Mouse (Mus musculus): ENCODE measurements around the gene Tjp1. TPM values are rescaled to one million over a fixed set of nuclear protein-coding genes. Genes with fewer than 3 reads are reported as not detected.

The Tjp1 gene
- polyA plus RNA-seq, 1 experiment: 2.3 TPM

DNA sequence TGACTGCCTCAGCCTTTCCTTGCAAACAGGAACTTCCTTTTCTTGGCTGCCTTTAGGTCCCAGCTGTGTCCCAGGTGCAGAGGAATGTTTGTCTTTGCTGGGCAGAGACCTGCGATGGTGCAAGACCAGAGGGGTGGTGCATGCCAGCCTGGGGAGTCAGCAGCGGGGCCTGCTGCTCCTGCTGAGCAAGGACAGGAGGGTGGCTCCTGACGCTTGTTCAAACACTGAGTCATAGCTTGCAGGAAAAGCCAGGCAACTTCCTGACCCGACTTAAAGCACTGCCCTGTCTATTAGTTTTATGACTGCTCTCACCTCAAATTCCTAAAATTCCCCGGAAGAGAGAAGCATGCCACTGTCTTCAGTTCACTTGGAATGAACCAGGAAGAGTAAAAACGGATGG, 57.9 kb downstream of the Tjp1 start:
- H3K4me3 ChIP-seq (ENCODE audit: extremely low read depth, insufficient read depth, insufficient read length): no peak overlapping the region
- no peak overlapping the region for H3K27ac ChIP-seq (ENCODE audit: insufficient read depth, low read length)
- no peak for DNase-seq (ENCODE audit: low read depth in 1 of 2, low spot score in 2 of 2)
- no peaks in the 10 kb centered on the region for H3K27me3 ChIP-seq (ENCODE audit: control insufficient read depth, insufficient read depth, low read length)
- H3K4me1 ChIP-seq (ENCODE audit: control insufficient read depth, insufficient read depth, insufficient read length): no peaks in the 10 kb centered on the region
- H3K36me3 ChIP-seq (ENCODE audit: control insufficient read depth, insufficient read depth, low read length): no peaks in the 10 kb centered on the region
- 13% methylated on average over 6 of the region's 6 CpGs for whole genome bisulfite sequencing
- no peak for TF ChIP-seq POLR2A (IDR thresholded peaks at IDR 0.05; ENCODE audit: low read depth, low read length)
- no peak for TF ChIP-seq CTCF (IDR thresholded peaks at IDR 0.05; ENCODE audit: extremely low read depth, insufficient read depth, insufficient read length, insufficient replicate concordance)

DNA sequence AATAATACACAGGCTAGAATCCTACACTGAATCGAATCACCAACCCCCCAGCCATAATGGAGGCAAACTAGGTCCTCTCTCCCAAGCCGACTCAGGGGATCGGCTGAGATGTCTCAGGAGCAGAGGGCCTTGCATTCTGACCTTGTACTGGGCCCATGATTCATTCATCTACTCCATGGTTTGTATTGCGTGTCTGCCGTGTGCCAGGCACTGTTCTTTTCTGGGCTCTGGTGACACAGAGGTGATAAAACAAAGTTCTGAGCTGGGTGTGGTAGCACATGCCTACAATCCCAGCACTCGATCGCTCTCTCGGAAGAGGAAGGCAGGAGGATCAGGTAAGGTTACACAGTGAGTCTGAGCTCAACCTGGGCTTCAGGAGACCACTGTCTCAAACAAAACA, 59.4 kb downstream of the Tjp1 start:
- no peak for DNase-seq (ENCODE audit: low read depth in 1 of 2, low spot score in 2 of 2)
- no peak overlapping the region for H3K4me3 ChIP-seq (ENCODE audit: extremely low read depth, insufficient read depth, insufficient read length)
- no peaks in the 10 kb centered on the region for H3K27me3 ChIP-seq (ENCODE audit: control insufficient read depth, insufficient read depth, low read length)
- no peaks in the 10 kb centered on the region for H3K36me3 ChIP-seq (ENCODE audit: control insufficient read depth, insufficient read depth, low read length)
- no peaks in the 10 kb centered on the region for H3K4me1 ChIP-seq (ENCODE audit: control insufficient read depth, insufficient read depth, insufficient read length)
- TF ChIP-seq POLR2A (IDR thresholded peaks at IDR 0.05; ENCODE audit: low read depth, low read length): no peak
- TF ChIP-seq CTCF (IDR thresholded peaks at IDR 0.05; ENCODE audit: extremely low read depth, insufficient read depth, insufficient read length, insufficient replicate concordance): no peak
- H3K27ac ChIP-seq (ENCODE audit: insufficient read depth, low read length): no peak overlapping the region
- WGBS: 85% methylated on average over 8 of the region's 8 CpGs

DNA sequence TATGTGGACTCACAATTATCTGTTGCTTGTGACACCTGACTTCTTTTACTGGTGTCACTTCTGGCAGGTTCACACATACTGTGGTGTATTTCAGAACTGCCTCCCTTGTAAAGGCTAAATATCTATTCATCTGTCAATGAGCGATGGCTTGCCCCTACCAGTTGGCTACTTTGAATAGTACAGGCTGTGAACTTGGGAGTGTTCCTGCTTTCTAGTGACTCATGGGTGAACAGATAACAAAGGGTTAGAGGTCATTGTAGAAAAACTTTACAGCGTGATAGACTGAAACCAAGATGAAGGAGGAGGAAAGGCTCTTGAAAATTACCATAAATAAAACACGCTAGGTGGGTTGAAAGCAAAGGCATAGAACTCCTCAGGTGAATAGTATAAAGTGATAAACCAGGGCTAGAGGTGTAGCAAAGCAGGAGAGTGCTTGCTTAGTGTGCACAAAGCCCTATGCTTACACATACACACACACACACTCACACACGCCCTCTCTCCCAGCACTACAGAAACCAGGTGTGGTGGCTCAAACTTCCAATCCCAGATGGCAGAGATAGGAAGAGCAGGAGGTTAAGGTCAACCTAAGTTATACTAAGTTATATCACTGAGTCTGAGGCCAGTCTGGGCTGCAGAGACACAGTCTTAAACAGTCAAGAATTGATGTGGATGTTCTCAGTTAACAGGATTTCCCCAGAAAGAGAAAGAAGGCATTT, 60.1 kb downstream of the Tjp1 start:
- H3K4me3 ChIP-seq (ENCODE audit: extremely low read depth, insufficient read depth, insufficient read length): no peak overlapping the region
- 84% methylated on average over 4 of the region's 4 CpGs for WGBS
- TF ChIP-seq POLR2A (IDR thresholded peaks at IDR 0.05; ENCODE audit: low read depth, low read length) (no peak), CTCF (IDR thresholded peaks at IDR 0.05; ENCODE audit: extremely low read depth, insufficient read depth, insufficient read length, insufficient replicate concordance) (no peak)
- no peaks in the 10 kb centered on the region for H3K27me3 ChIP-seq (ENCODE audit: control insufficient read depth, insufficient read depth, low read length)
- no peaks in the 10 kb centered on the region for H3K4me1 ChIP-seq (ENCODE audit: control insufficient read depth, insufficient read depth, insufficient read length)
- no peak for DNase-seq (ENCODE audit: low read depth in 1 of 2, low spot score in 2 of 2)
- H3K36me3 ChIP-seq (ENCODE audit: control insufficient read depth, insufficient read depth, low read length): no peaks in the 10 kb centered on the region
- H3K27ac ChIP-seq (ENCODE audit: insufficient read depth, low read length): no peak overlapping the region

GRCm38 (mm10) chr7:65466137-65466536, 61.4 kb downstream of the Tjp1 start:
- TF ChIP-seq CTCF (IDR thresholded peaks at IDR 0.05; ENCODE audit: extremely low read depth, insufficient read depth, insufficient read length, insufficient replicate concordance): no peak
- TF ChIP-seq POLR2A (IDR thresholded peaks at IDR 0.05; ENCODE audit: low read depth, low read length): no peak
- no peak overlapping the region for H3K4me3 ChIP-seq (ENCODE audit: extremely low read depth, insufficient read depth, insufficient read length)
- WGBS: 44% methylated on average over 11 of the region's 11 CpGs

DNA sequence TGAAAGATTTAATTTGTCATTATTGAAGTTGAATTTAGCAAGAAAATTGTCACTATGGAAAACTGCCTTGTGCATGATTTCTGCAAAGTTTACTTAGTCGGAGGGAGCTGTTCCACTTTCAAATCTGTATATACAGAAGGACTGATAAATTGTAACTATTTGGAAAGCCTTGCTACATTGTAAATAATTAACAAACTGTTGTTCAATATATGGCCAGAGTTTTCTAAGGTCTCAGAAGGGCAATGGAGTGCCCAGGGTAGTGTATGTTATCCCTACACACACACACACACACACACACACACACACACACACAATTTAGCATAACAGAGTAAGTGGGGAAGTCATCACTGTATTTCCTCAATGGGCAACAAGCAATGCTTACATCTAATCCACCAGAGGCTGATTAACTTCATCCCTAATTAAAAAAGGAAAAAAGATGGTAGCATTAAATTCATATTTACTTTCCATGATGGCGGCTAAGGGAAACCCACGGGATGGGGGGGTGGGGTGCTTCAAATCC, 63.0 kb downstream of the Tjp1 start:
- no peak for DNase-seq (ENCODE audit: low read depth in 1 of 2, low spot score in 2 of 2)
- H3K36me3 ChIP-seq (ENCODE audit: control insufficient read depth, insufficient read depth, low read length): no peaks in the 10 kb centered on the region
- TF ChIP-seq POLR2A (IDR thresholded peaks at IDR 0.05; ENCODE audit: low read depth, low read length) (no peak), CTCF (IDR thresholded peaks at IDR 0.05; ENCODE audit: extremely low read depth, insufficient read depth, insufficient read length, insufficient replicate concordance) (no peak)
- H3K4me1 ChIP-seq (ENCODE audit: control insufficient read depth, insufficient read depth, insufficient read length): no peaks in the 10 kb centered on the region
- no peaks in the 10 kb centered on the region for H3K27me3 ChIP-seq (ENCODE audit: control insufficient read depth, insufficient read depth, low read length)
- no peak overlapping the region for H3K27ac ChIP-seq (ENCODE audit: insufficient read depth, low read length)
- 87% methylated on average over 3 of the region's 3 CpGs for WGBS
- H3K4me3 ChIP-seq (ENCODE audit: extremely low read depth, insufficient read depth, insufficient read length): no peak overlapping the region

More at GRCm38 (mm10) chr7:65466137-65466536, 61.4 kb downstream of the Tjp1 start:
- H3K36me3 ChIP-seq (ENCODE audit: control insufficient read depth, insufficient read depth, low read length): no peaks in the 10 kb centered on the region
- H3K4me1 ChIP-seq (ENCODE audit: control insufficient read depth, insufficient read depth, insufficient read length): no peaks in the 10 kb centered on the region
- DNase-seq (ENCODE audit: low read depth in 1 of 2, low spot score in 2 of 2): no peak
- H3K27me3 ChIP-seq (ENCODE audit: control insufficient read depth, insufficient read depth, low read length): no peaks in the 10 kb centered on the region
- H3K27ac ChIP-seq (ENCODE audit: insufficient read depth, low read length): no peak overlapping the region

DNA sequence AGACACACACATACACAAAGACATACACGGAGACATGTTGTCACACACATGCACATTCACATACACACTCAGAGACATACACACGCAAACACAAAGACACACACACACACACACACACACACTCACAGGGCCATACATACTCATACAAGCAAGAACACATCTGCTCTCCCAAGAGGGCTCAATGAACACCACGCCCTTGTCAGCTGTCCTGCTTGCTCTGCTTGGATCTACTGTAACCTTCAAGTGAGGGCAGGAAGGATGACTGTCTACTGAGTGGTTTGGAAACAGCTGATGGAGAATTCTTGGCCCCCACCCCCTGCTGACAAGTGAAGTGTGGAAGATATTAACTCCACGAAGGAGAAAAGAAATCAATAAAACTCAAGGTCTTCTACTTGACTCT, 64.1 kb downstream of the Tjp1 start:
- WGBS: 76% methylated on average over 4 of the region's 4 CpGs
- TF ChIP-seq POLR2A (IDR thresholded peaks at IDR 0.05; ENCODE audit: low read depth, low read length) (no peak), CTCF (IDR thresholded peaks at IDR 0.05; ENCODE audit: extremely low read depth, insufficient read depth, insufficient read length, insufficient replicate concordance) (no peak)

DNA sequence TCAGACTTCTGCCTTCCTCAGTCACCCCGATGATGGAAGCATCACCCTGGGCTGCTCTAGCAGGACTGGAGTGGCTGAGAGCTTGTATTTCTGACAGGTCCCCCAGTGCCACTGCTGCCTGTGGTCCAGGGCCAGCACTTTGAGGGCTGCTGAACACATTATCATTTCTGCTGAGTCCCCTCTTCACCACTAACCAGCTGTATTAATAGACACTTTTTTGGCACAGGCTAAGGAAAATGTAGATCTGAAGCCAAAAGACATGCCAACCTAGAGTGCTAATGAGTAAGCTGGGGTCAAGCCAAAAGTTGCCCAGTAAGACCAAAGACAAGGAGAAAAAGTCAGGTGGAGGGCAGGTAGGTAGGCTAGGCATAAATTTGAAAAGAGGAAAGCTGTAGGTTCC, 66.2 kb downstream of the Tjp1 start:
- Histone ChIP-seq H3K36me3 (ENCODE audit: control insufficient read depth, insufficient read depth, low read length) (no peaks in the 10 kb centered on the region), H3K27ac (ENCODE audit: insufficient read depth, low read length) (no peak overlapping the region), H3K4me1 (ENCODE audit: control insufficient read depth, insufficient read depth, insufficient read length) (no peaks in the 10 kb centered on the region), H3K27me3 (ENCODE audit: control insufficient read depth, insufficient read depth, low read length) (no peaks in the 10 kb centered on the region), H3K4me3 (ENCODE audit: extremely low read depth, insufficient read depth, insufficient read length) (no peak overlapping the region)
- DNase-seq (ENCODE audit: low read depth in 1 of 2, low spot score in 2 of 2): no peak
- TF ChIP-seq POLR2A (IDR thresholded peaks at IDR 0.05; ENCODE audit: low read depth, low read length): no peak
- TF ChIP-seq CTCF (IDR thresholded peaks at IDR 0.05; ENCODE audit: extremely low read depth, insufficient read depth, insufficient read length, insufficient replicate concordance): no peak
- WGBS: 69% methylated on average over 1 of the region's 1 CpGs

More for the DNA sequence above, 64.1 kb downstream of the Tjp1 start:
- Histone ChIP-seq H3K27me3 (ENCODE audit: control insufficient read depth, insufficient read depth, low read length) (no peaks in the 10 kb centered on the region), H3K36me3 (ENCODE audit: control insufficient read depth, insufficient read depth, low read length) (no peaks in the 10 kb centered on the region), H3K4me3 (ENCODE audit: extremely low read depth, insufficient read depth, insufficient read length) (no peak overlapping the region), H3K4me1 (ENCODE audit: control insufficient read depth, insufficient read depth, insufficient read length) (no peaks in the 10 kb centered on the region), H3K27ac (ENCODE audit: insufficient read depth, low read length) (no peak overlapping the region)
- DNase-seq (ENCODE audit: low read depth in 1 of 2, low spot score in 2 of 2): no peak
